Mouse (Mus musculus): ENCODE results near the gene Trim25.
"Not testable (repeated sequence)": the region's sequence is repeated elsewhere in the genome, so short reads cannot be mapped to it uniquely, and the experiment has no call there.

Gene Trim25

GRCm38 (mm10) chr11:89024181-89024881, 25.2 kb downstream of the Trim25 start:
- DNase-seq (ENCODE audit: low read depth, low spot score) = peak; percentile 45

- DNase-seq (ENCODE audit: low read depth, low spot score) = no peak
Measured at GRCm38 (mm10) chr11:89025603-89026002, 26.4 kb downstream of the Trim25 start.

GRCm38 (mm10) chr11:89026117-89026516, 26.9 kb downstream of the Trim25 start:
- no peak for DNase-seq (ENCODE audit: low read depth, low spot score)

GRCm38 (mm10) chr11:89027955-89028361, 28.8 kb downstream of the Trim25 start:
- no peak for DNase-seq (ENCODE audit: low read depth, low spot score)

GRCm38 (mm10) chr11:89028871-89029405, 29.8 kb downstream of the Trim25 start:
- DNase-seq (ENCODE audit: low read depth, low spot score) = no peak

- DNase-seq (ENCODE audit: low read depth, low spot score) = no peak
Measured at GRCm38 (mm10) chr11:89030552-89030951, 31.4 kb downstream of the Trim25 start.

- no peak for DNase-seq (ENCODE audit: low read depth, low spot score)
Measured at GRCm38 (mm10) chr11:89031189-89031588, 32.0 kb downstream of the Trim25 start.

GRCm38 (mm10) chr11:89034592-89034991, 35.4 kb downstream of the Trim25 start:
- DNase-seq (ENCODE audit: low read depth, low spot score) = no peak

GRCm38 (mm10) chr11:89035552-89035951, 36.4 kb downstream of the Trim25 start:
- DNase-seq (ENCODE audit: low read depth, low spot score) = no peak

GRCm38 (mm10) chr11:89038496-89038895, 39.3 kb downstream of the Trim25 start:
- DNase-seq (ENCODE audit: low read depth, low spot score) = peak; percentile 42

GRCm38 (mm10) chr11:89039325-89039724, 40.1 kb downstream of the Trim25 start:
- peak; percentile 75 for DNase-seq (ENCODE audit: low read depth, low spot score)

GRCm38 (mm10) chr11:89041073-89041472, 41.9 kb downstream of the Trim25 start:
- not testable (repeated sequence) for DNase-seq (ENCODE audit: low read depth, low spot score)

GRCm38 (mm10) chr11:89043046-89043445, 43.9 kb downstream of the Trim25 start:
- DNase-seq (ENCODE audit: low read depth, low spot score) = no peak

- DNase-seq (ENCODE audit: low read depth, low spot score) = not testable (repeated sequence)
Measured at GRCm38 (mm10) chr11:89045501-89045900, 46.3 kb downstream of the Trim25 start.

- no peak for DNase-seq (ENCODE audit: low read depth, low spot score)
Measured at GRCm38 (mm10) chr11:89046021-89046420, 46.8 kb downstream of the Trim25 start.

- no peak for DNase-seq (ENCODE audit: low read depth, low spot score)
Measured at GRCm38 (mm10) chr11:89051767-89052166, 52.6 kb downstream of the Trim25 start.

- peak; percentile 58 for DNase-seq (ENCODE audit: low read depth, low spot score)
Measured at GRCm38 (mm10) chr11:89055931-89056690, 56.9 kb downstream of the Trim25 start.

GRCm38 (mm10) chr11:89058515-89059270, 59.5 kb downstream of the Trim25 start:
- DNase-seq (ENCODE audit: low read depth, low spot score) = peak; percentile 45

GRCm38 (mm10) chr11:89059919-89060422, 60.8 kb downstream of the Trim25 start:
- peak; percentile 75 for DNase-seq (ENCODE audit: low read depth, low spot score)

GRCm38 (mm10) chr11:89060423-89061089, 61.4 kb downstream of the Trim25 start:
- DNase-seq (ENCODE audit: low read depth, low spot score) = peak; percentile 98

GRCm38 (mm10) chr11:89061362-89061761, 62.2 kb downstream of the Trim25 start:
- no peak for DNase-seq (ENCODE audit: low read depth, low spot score)
